Mouse (Mus musculus): ENCODE measurements around the gene Zc3h10.

DNA sequence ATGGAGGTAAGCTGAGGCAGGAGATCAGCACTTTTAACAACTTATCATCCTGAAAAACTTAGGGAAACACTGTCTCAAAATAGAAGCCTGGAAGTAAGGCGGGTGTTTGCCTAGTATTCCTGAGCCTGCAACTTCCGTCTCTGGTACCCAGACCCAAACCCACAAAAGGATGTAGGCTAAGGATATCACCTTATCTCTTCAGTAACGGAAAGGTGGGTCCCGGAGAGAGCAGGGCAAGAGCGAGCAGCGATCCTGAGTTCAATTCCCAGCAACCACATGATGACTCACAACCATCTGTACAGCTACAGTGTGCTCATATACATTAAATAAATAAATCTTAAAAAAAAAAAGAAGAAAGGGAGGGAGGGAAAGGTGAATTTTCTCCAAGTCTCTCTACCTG is 43.9 kb upstream of the Zc3h10 start:
- TF ChIP-seq CTCF (IDR thresholded peaks at IDR 0.05; ENCODE audit: borderline replicate concordance, insufficient read depth, low read length): no peak
- no peak for TF ChIP-seq POLR2A (IDR thresholded peaks at IDR 0.05; ENCODE audit: low read depth, low read length)

All from embryonic fibroblast, embryonic 13.5 days (primary cell).